Mouse (Mus musculus): ENCODE data around the gene Asgr1. TPM values are rescaled to one million over a fixed set of nuclear protein-coding genes. Genes with fewer than 3 reads are reported as not detected.

Gene Asgr1
- polyA plus RNA-seq, 1 experiment from 2014 or later, result 0.46 TPM

GRCm38 (mm10) chr11:70099102-70099501, 45.2 kb downstream of the Asgr1 start:
- H3K27me3 ChIP-seq (ENCODE audit: control insufficient read depth, insufficient read depth, low read length), result no peaks in the 10 kb centered on the region
- no peak overlapping the region for H3K27ac ChIP-seq (replicated peaks; ENCODE audit: low read depth, low read length)
- ATAC-seq (replicated peaks; ENCODE audit: insufficient number of reproducible peaks, low FRiP score, low TSS enrichment, low read depth), result no peak
- H3K9me3 ChIP-seq (replicated peaks; ENCODE audit: control insufficient read depth, low read length), result no peaks in the 10 kb centered on the region
- no peak for DNase-seq (ENCODE audit: low spot score)
- no peak overlapping the region for H3K4me2 ChIP-seq (ENCODE audit: low read depth, low read length)
- no peaks in the 10 kb centered on the region for H3K36me3 ChIP-seq (replicated peaks; ENCODE audit: control insufficient read depth, insufficient read depth, low read depth, low read length)
- WGBS, result 90% methylated on average over 2 of the region's 2 CpGs
- no peak overlapping the region for H3K4me3 ChIP-seq (ENCODE audit: low read depth, low read length)
- no peaks in the 10 kb centered on the region for H3K4me1 ChIP-seq (ENCODE audit: control insufficient read depth, insufficient read depth, low read length)
- no peak overlapping the region for H3K9ac ChIP-seq (replicated peaks; ENCODE audit: low read length)

GRCm38 (mm10) chr11:70099809-70100208, 45.9 kb downstream of the Asgr1 start:
- H3K9me3 ChIP-seq (replicated peaks; ENCODE audit: control insufficient read depth, low read length), result no peaks in the 10 kb centered on the region
- no peak for DNase-seq (ENCODE audit: low spot score)
- no peak overlapping the region for H3K9ac ChIP-seq (replicated peaks; ENCODE audit: low read length)
- H3K4me3 ChIP-seq (ENCODE audit: low read depth, low read length), result no peak overlapping the region
- H3K27me3 ChIP-seq (ENCODE audit: control insufficient read depth, insufficient read depth, low read length), result no peaks in the 10 kb centered on the region
- no peaks in the 10 kb centered on the region for H3K36me3 ChIP-seq (replicated peaks; ENCODE audit: control insufficient read depth, insufficient read depth, low read depth, low read length)
- no peak overlapping the region for H3K4me2 ChIP-seq (ENCODE audit: low read depth, low read length)
- WGBS, result 75% methylated on average over 2 of the region's 2 CpGs
- no peak for ATAC-seq (replicated peaks; ENCODE audit: insufficient number of reproducible peaks, low FRiP score, low TSS enrichment, low read depth)
- no peak overlapping the region for H3K27ac ChIP-seq (replicated peaks; ENCODE audit: low read depth, low read length)
- no peaks in the 10 kb centered on the region for H3K4me1 ChIP-seq (ENCODE audit: control insufficient read depth, insufficient read depth, low read length)

GRCm38 (mm10) chr11:70103701-70104315, 49.9 kb downstream of the Asgr1 start:
- Histone ChIP-seq H3K4me1 (ENCODE audit: control insufficient read depth, insufficient read depth, low read length) (no peaks in the 10 kb centered on the region), H3K9ac (replicated peaks; ENCODE audit: low read length) (no peak overlapping the region), H3K4me3 (ENCODE audit: low read depth, low read length) (no peak overlapping the region), H3K36me3 (replicated peaks; ENCODE audit: control insufficient read depth, insufficient read depth, low read depth, low read length) (no peaks in the 10 kb centered on the region), H3K4me2 (ENCODE audit: low read depth, low read length) (no peak overlapping the region), H3K9me3 (replicated peaks; ENCODE audit: control insufficient read depth, low read length) (no peaks in the 10 kb centered on the region), H3K27ac (replicated peaks; ENCODE audit: low read depth, low read length) (no peak overlapping the region), H3K27me3 (ENCODE audit: control insufficient read depth, insufficient read depth, low read length) (no peaks in the 10 kb centered on the region)
- DNase-seq (ENCODE audit: low spot score) (no peak), ATAC-seq (replicated peaks; ENCODE audit: insufficient number of reproducible peaks, low FRiP score, low TSS enrichment, low read depth) (no peak)
- 80% methylated on average over 14 of the region's 14 CpGs for WGBS

- no peak for DNase-seq (ENCODE audit: low spot score)
- no peak overlapping the region for H3K9ac ChIP-seq (replicated peaks; ENCODE audit: low read length)
- H3K36me3 ChIP-seq (replicated peaks; ENCODE audit: control insufficient read depth, insufficient read depth, low read depth, low read length), result no peaks in the 10 kb centered on the region
- H3K4me3 ChIP-seq (ENCODE audit: low read depth, low read length), result no peak overlapping the region
- no peaks in the 10 kb centered on the region for H3K27me3 ChIP-seq (ENCODE audit: control insufficient read depth, insufficient read depth, low read length)
- no peak overlapping the region for H3K27ac ChIP-seq (replicated peaks; ENCODE audit: low read depth, low read length)
- H3K4me2 ChIP-seq (ENCODE audit: low read depth, low read length), result no peak overlapping the region
- no peaks in the 10 kb centered on the region for H3K9me3 ChIP-seq (replicated peaks; ENCODE audit: control insufficient read depth, low read length)
- H3K4me1 ChIP-seq (ENCODE audit: control insufficient read depth, insufficient read depth, low read length), result no peaks in the 10 kb centered on the region
- WGBS, result 70% methylated on average over 8 of the region's 8 CpGs
- no peak for ATAC-seq (replicated peaks; ENCODE audit: insufficient number of reproducible peaks, low FRiP score, low TSS enrichment, low read depth)
These were observed 53.2 kb downstream of the Asgr1 start for GRCm38 (mm10) chr11:70107085-70107484.

MicroRNAs within 50 kb of the gene (microRNA counts, 519-probe panel; counts per million panel counts)
- microRNA mmu-miR-324-3p (not detected), microRNA mmu-miR-324-5p (3,929 counts per million, percentile 59 among the panel's probes with 10 or more counts)

Small RNA genes within 50 kb of the gene (microRNA-seq; reads per million reads assigned to microRNA genes)
- 5,517 reads per million, percentile 88 among the genes with 10 or more reads in this experiment for gene Mir324 (ENCODE audit: borderline number of aligned reads)

Other genes starting within 250 kb of the Asgr1 start
- gene Tmem102, start 248.5 kb upstream of the Asgr1 start, polyA plus RNA-seq (2014; fragmentation: Nextera tagmentation; extraction: Ambion mirVana), result 2.1 and 2.8 TPM in 2 replicates
- not detected in 2 replicates for gene Gm39566, start 238.8 kb upstream of the Asgr1 start, polyA plus RNA-seq (2014; fragmentation: Nextera tagmentation; extraction: Ambion mirVana)
- not detected in 2 replicates for gene Spem2, start 235.6 kb upstream of the Asgr1 start, polyA plus RNA-seq (2014; fragmentation: Nextera tagmentation; extraction: Ambion mirVana)
- gene Spem1, start 231.9 kb upstream of the Asgr1 start, polyA plus RNA-seq (2014; fragmentation: Nextera tagmentation; extraction: Ambion mirVana), result 0.27 TPM in 1 of 2 replicates, not detected in the other
- 8.2 and 9.1 TPM in 2 replicates for gene Nlgn2, start 216.3 kb upstream of the Asgr1 start, polyA plus RNA-seq (2014; fragmentation: Nextera tagmentation; extraction: Ambion mirVana)
- gene Tmem256, start 215.6 kb upstream of the Asgr1 start, polyA plus RNA-seq (2014; fragmentation: Nextera tagmentation; extraction: Ambion mirVana), result 294 and 335 TPM in 2 replicates
- 90.0 and 102 TPM in 2 replicates for gene Plscr3, start 207.7 kb upstream of the Asgr1 start, polyA plus RNA-seq (2014; fragmentation: Nextera tagmentation; extraction: Ambion mirVana)
- gene Tnk1, start 195.4 kb upstream of the Asgr1 start, polyA plus RNA-seq (2014; fragmentation: Nextera tagmentation; extraction: Ambion mirVana), result 1.1 and 1.9 TPM in 2 replicates
- not detected in 2 replicates for gene Tmem95, start 176.1 kb upstream of the Asgr1 start, polyA plus RNA-seq (2014; fragmentation: Nextera tagmentation; extraction: Ambion mirVana)
- gene Kctd11, start 172.7 kb upstream of the Asgr1 start, polyA plus RNA-seq (2014; fragmentation: Nextera tagmentation; extraction: Ambion mirVana), result 3.2 and 3.5 TPM in 2 replicates
- 0.56 and 0.60 TPM in 2 replicates for gene Acap1, start 158.5 kb upstream of the Asgr1 start, polyA plus RNA-seq (2014; fragmentation: Nextera tagmentation; extraction: Ambion mirVana)
- gene 2810408A11Rik, start 153.1 kb upstream of the Asgr1 start, polyA plus RNA-seq (2014; fragmentation: Nextera tagmentation; extraction: Ambion mirVana), result 17.6 and 20.7 TPM in 2 replicates
- 11.5 and 13.8 TPM in 2 replicates for gene Neurl4, start 153.0 kb upstream of the Asgr1 start, polyA plus RNA-seq (2014; fragmentation: Nextera tagmentation; extraction: Ambion mirVana)
- 76.2 and 81.8 TPM in 2 replicates for gene Gps2, start 140.2 kb upstream of the Asgr1 start, polyA plus RNA-seq (2014; fragmentation: Nextera tagmentation; extraction: Ambion mirVana)
- gene Eif5a, start 132.1 kb upstream of the Asgr1 start, polyA plus RNA-seq (2014; fragmentation: Nextera tagmentation; extraction: Ambion mirVana), result 2,030 and 2,067 TPM in 2 replicates
- 5.5 and 6.6 TPM in 2 replicates for gene Ybx2, start 118.3 kb upstream of the Asgr1 start, polyA plus RNA-seq (2014; fragmentation: Nextera tagmentation; extraction: Ambion mirVana)
- gene Slc2a4, start 105.9 kb upstream of the Asgr1 start, polyA plus RNA-seq (2014; fragmentation: Nextera tagmentation; extraction: Ambion mirVana), result 20.2 and 20.5 TPM in 2 replicates
- gene Cldn7, start 89.3 kb upstream of the Asgr1 start, polyA plus RNA-seq (2014; fragmentation: Nextera tagmentation; extraction: Ambion mirVana), result 17.1 and 22.0 TPM in 2 replicates
- 26.2 and 26.5 TPM in 2 replicates for gene Ctdnep1, start 72.9 kb upstream of the Asgr1 start, polyA plus RNA-seq (2014; fragmentation: Nextera tagmentation; extraction: Ambion mirVana)
- 156 and 157 TPM in 2 replicates for gene Elp5, start 71.6 kb upstream of the Asgr1 start, polyA plus RNA-seq (2014; fragmentation: Nextera tagmentation; extraction: Ambion mirVana)
- gene Gabarap, start 62.9 kb upstream of the Asgr1 start, polyA plus RNA-seq (2014; fragmentation: Nextera tagmentation; extraction: Ambion mirVana), result 474 and 509 TPM in 2 replicates
- gene Phf23, start 58.3 kb upstream of the Asgr1 start, polyA plus RNA-seq (2014; fragmentation: Nextera tagmentation; extraction: Ambion mirVana), result 57.7 and 58.0 TPM in 2 replicates
- 34.9 and 35.7 TPM in 2 replicates for gene Dvl2, start 53.5 kb upstream of the Asgr1 start, polyA plus RNA-seq (2014; fragmentation: Nextera tagmentation; extraction: Ambion mirVana)
- gene Acadvl, start 38.7 kb upstream of the Asgr1 start, polyA plus RNA-seq (2014; fragmentation: Nextera tagmentation; extraction: Ambion mirVana), result 54.2 and 57.6 TPM in 2 replicates
- 7.6 and 11.2 TPM in 2 replicates for gene Dlg4, start 37.1 kb upstream of the Asgr1 start, polyA plus RNA-seq (2014; fragmentation: Nextera tagmentation; extraction: Ambion mirVana)
- not detected in 2 replicates for gene Asgr2, start 38.6 kb downstream of the Asgr1 start, polyA plus RNA-seq (2014; fragmentation: Nextera tagmentation; extraction: Ambion mirVana)
- 0.39 TPM in 1 of 2 replicates, not detected in the other for gene Mgl2, start 76.2 kb downstream of the Asgr1 start, polyA plus RNA-seq (2014; fragmentation: Nextera tagmentation; extraction: Ambion mirVana)
- gene Clec10a, start 102.1 kb downstream of the Asgr1 start, polyA plus RNA-seq (2014; fragmentation: Nextera tagmentation; extraction: Ambion mirVana), result 0.72 and 1.3 TPM in 2 replicates
- 0.81 TPM in 1 of 2 replicates, not detected in the other for gene Slc16a11, start 158.7 kb downstream of the Asgr1 start, polyA plus RNA-seq (2014; fragmentation: Nextera tagmentation; extraction: Ambion mirVana)
- 8.5 and 13.4 TPM in 2 replicates for gene Slc16a13, start 167.0 kb downstream of the Asgr1 start, polyA plus RNA-seq (2014; fragmentation: Nextera tagmentation; extraction: Ambion mirVana)
- 6.7 and 6.9 TPM in 2 replicates for gene Bcl6b, start 175.7 kb downstream of the Asgr1 start, polyA plus RNA-seq (2014; fragmentation: Nextera tagmentation; extraction: Ambion mirVana)
- gene 0610010K14Rik, start 183.8 kb downstream of the Asgr1 start, polyA plus RNA-seq (2014; fragmentation: Nextera tagmentation; extraction: Ambion mirVana), result 195 and 211 TPM in 2 replicates
- gene Gm21988, start 185.7 kb downstream of the Asgr1 start, polyA plus RNA-seq (2014; fragmentation: Nextera tagmentation; extraction: Ambion mirVana), result 7.5 and 9.1 TPM in 2 replicates
- gene Rnasek, start 185.8 kb downstream of the Asgr1 start, polyA plus RNA-seq (2014; fragmentation: Nextera tagmentation; extraction: Ambion mirVana), result 103 and 110 TPM in 2 replicates
- 3.2 and 4.1 TPM in 2 replicates for gene Alox12, start 201.3 kb downstream of the Asgr1 start, polyA plus RNA-seq (2014; fragmentation: Nextera tagmentation; extraction: Ambion mirVana)